Mouse (Mus musculus): ENCODE data around the gene Icmt. TPM values are rescaled to one million over a fixed set of nuclear protein-coding genes. Genes with fewer than 3 reads are reported as not detected.
A peak's percentile ranks its signal among the peaks of the same experiment; 100 is the strongest.

Icmt gene
- total RNA-seq, 2 experiments from 2014 or later: 13.9 to 17.9 TPM

GRCm38 (mm10) chr4:152328691-152329090 is 31.7 kb downstream of the Icmt start:
- 0 out of 2 replicates have a peak, but pooled peaks have one; percentile 12 for ATAC-seq (replicated peaks; ENCODE audit: poor library complexity, severe bottlenecking)

- ATAC-seq (replicated peaks; ENCODE audit: poor library complexity, severe bottlenecking): peak; percentile 88
Observed at GRCm38 (mm10) chr4:152332952-152333351, 35.9 kb downstream of the Icmt start.

GRCm38 (mm10) chr4:152333587-152333986 is 36.6 kb downstream of the Icmt start:
- ATAC-seq (replicated peaks; ENCODE audit: poor library complexity, severe bottlenecking): no peak

- no peak for ATAC-seq (replicated peaks; ENCODE audit: poor library complexity, severe bottlenecking)
Observed at GRCm38 (mm10) chr4:152337772-152338171, 40.7 kb downstream of the Icmt start.

GRCm38 (mm10) chr4:152338419-152339292 is 41.6 kb downstream of the Icmt start, which contains the start of gene Chd5:
Chd5 (plus strand) TSS chr4:152338651.
- ATAC-seq (replicated peaks; ENCODE audit: poor library complexity, severe bottlenecking): no peak

- ATAC-seq (replicated peaks; ENCODE audit: poor library complexity, severe bottlenecking): no peak
Observed at GRCm38 (mm10) chr4:152339293-152339790, 42.3 kb downstream of the Icmt start.

GRCm38 (mm10) chr4:152340584-152341284 is 43.7 kb downstream of the Icmt start:
- ATAC-seq (replicated peaks; ENCODE audit: poor library complexity, severe bottlenecking): peak; percentile 51

- ATAC-seq (replicated peaks; ENCODE audit: poor library complexity, severe bottlenecking): peak; percentile 48
Observed at GRCm38 (mm10) chr4:152343296-152343695, 46.3 kb downstream of the Icmt start.

GRCm38 (mm10) chr4:152344651-152345050 is 47.6 kb downstream of the Icmt start:
- ATAC-seq (replicated peaks; ENCODE audit: poor library complexity, severe bottlenecking): peak; percentile 12; the same call in 1 of the 2 replicates

- peak; percentile 74 for ATAC-seq (replicated peaks; ENCODE audit: poor library complexity, severe bottlenecking)
Observed at GRCm38 (mm10) chr4:152345120-152345889, 48.3 kb downstream of the Icmt start.

GRCm38 (mm10) chr4:152349837-152350381 is 52.9 kb downstream of the Icmt start:
- ATAC-seq (replicated peaks; ENCODE audit: poor library complexity, severe bottlenecking): no peak

- ATAC-seq (replicated peaks; ENCODE audit: poor library complexity, severe bottlenecking): no peak
Observed at GRCm38 (mm10) chr4:152350722-152351421, 53.8 kb downstream of the Icmt start.

GRCm38 (mm10) chr4:152351422-152352305 is 54.6 kb downstream of the Icmt start:
- ATAC-seq (replicated peaks; ENCODE audit: poor library complexity, severe bottlenecking): peak; percentile 36; the same call in 1 of the 2 replicates

GRCm38 (mm10) chr4:152353886-152354637 is 57.0 kb downstream of the Icmt start:
- ATAC-seq (replicated peaks; ENCODE audit: poor library complexity, severe bottlenecking): peak; percentile 60

GRCm38 (mm10) chr4:152355672-152356071 is 58.6 kb downstream of the Icmt start:
- ATAC-seq (replicated peaks; ENCODE audit: poor library complexity, severe bottlenecking): no peak

Measured in granulocyte monocyte progenitor cell, adult 5-6 weeks (primary cell).